In the genomic region with DNA sequence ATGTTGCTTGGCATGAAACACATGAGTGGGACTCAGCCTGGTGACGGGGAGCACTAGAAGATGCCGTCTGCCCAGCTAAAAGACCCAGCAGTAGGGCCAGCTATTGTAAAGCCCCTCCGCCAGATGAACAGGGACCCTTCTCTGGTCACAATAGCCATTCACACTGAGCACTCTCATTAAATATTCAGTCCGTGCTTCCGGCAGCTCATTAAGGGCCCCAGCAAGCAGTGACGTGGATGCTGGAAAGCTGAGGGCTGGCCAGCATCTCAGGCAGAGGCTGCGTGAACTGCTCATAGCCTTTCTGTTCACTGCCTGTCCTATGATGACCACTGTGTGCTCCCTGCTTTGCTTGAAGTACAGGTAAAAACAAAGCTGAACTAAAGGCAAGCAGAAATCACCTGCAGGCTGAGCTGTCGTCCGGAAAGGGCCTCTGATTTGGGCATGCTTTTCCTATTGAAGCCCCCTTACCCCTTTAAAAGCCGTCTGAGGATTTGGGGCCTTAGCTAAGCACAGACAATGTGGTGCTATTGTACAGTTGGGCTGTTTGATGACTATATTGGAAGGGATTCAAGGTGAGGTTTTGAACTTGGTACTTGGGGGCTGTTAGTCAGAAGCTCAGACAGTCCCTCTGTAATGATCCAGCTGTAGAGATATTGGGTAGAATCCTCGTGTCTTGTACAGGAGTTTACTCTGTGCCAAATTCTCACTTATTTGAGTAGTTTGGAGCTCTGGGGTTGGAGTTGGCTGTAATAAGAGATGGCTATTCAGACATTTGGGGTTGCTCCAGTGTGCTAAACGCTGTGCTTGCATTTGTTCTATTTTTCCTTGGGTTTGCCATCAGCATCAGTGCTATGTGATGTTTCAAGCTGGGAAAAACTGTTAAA, we compare ENCODE assay signal across 11 mouse cellular contexts.
DNase-seq lines count a peak whose midpoint lies in the region; ATAC-seq and TF ChIP-seq lines count a peak whose summit lies in the region.
"Had no signal": no experiment of that assay in that cellular context is flagged by ENCODE, and none has a peak within 500 bp of the region (broad histone marks: within the 10 kb centered on the region; RNA-seq: fewer than 3 reads in every experiment).

No protein-coding gene starts in this region.

- H3K4me2 ChIP-seq in embryonic facial prominence, embryonic 11.5 days (ENCODE audit: low read depth, low read length): peak overlapping the region; percentile 7; the same call in 1 of the 2 replicates
- peak overlapping the region; percentile 36 for H3K4me2 ChIP-seq in hindbrain, embryonic 14.5 days (replicated peaks)
- peak overlapping the region; percentile 47 for H3K4me2 ChIP-seq in neural tube, embryonic 12.5 days (replicated peaks)
- H3K4me2 ChIP-seq: liver, embryonic 15.5 days had no signal

- H3K36me3 ChIP-seq in embryonic facial prominence, embryonic 11.5 days (replicated peaks; ENCODE audit: control insufficient read depth, insufficient read depth, low read depth, low read length): no peaks in the 10 kb centered on the region
- no peaks in the 10 kb centered on the region for H3K36me3 ChIP-seq in hindbrain, embryonic 14.5 days (replicated peaks; ENCODE audit: control insufficient read depth, insufficient read depth)
- H3K36me3 ChIP-seq in neural tube, embryonic 12.5 days: no peaks in the 10 kb centered on the region
- H3K36me3 ChIP-seq: liver, embryonic 15.5 days had no signal

- ATAC-seq in embryonic facial prominence, embryonic 11.5 days (replicated peaks; ENCODE audit: insufficient number of reproducible peaks, low FRiP score, low TSS enrichment, low read depth): peak; percentile 91
- peak; percentile 88 for ATAC-seq in hindbrain, embryonic 14.5 days (ENCODE audit: low FRiP score)
- peak; percentile 93 for ATAC-seq in neural tube, embryonic 12.5 days (ENCODE audit: low FRiP score, low read depth)
- ATAC-seq in CD4-positive, CD25-positive, alpha-beta regulatory T cell, adult 4 months: no peak

- H3K9me3 ChIP-seq in embryonic facial prominence, embryonic 11.5 days (replicated peaks; ENCODE audit: control insufficient read depth, low read length): no peaks in the 10 kb centered on the region
- H3K9me3 ChIP-seq in hindbrain, embryonic 14.5 days (ENCODE audit: control insufficient read depth, low read length): no peaks in the 10 kb centered on the region
- H3K9me3 ChIP-seq in neural tube, embryonic 12.5 days: no peaks in the 10 kb centered on the region
- H3K9me3 ChIP-seq: liver, embryonic 15.5 days had no signal

- H3K27me3 ChIP-seq in embryonic facial prominence, embryonic 11.5 days (ENCODE audit: control insufficient read depth, insufficient read depth, low read length): no peaks in the 10 kb centered on the region
- H3K27me3 ChIP-seq in hindbrain, embryonic 14.5 days (ENCODE audit: control insufficient read depth, insufficient read depth, low read length): no peaks in the 10 kb centered on the region
- H3K27me3 ChIP-seq in neural tube, embryonic 12.5 days (replicated peaks): no peaks in the 10 kb centered on the region
- H3K27me3 ChIP-seq: liver, embryonic 15.5 days had no signal

- peak in 1 of 2 experiments; percentile 19 for DNase-seq in layer of hippocampus, adult 2 months (ENCODE audit: low spot score in 2 of 2)
- DNase-seq in layer of hippocampus, postnatal 25 days (ENCODE audit: extremely low spot score in 1 of 2, low spot score in 1 of 2): no peak
- peak; percentile 59 for DNase-seq in embryonic facial prominence, embryonic 11.5 days (ENCODE audit: low spot score)
- DNase-seq in hindbrain, embryonic 14.5 days (ENCODE audit: low spot score): peak; percentile 74
- DNase-seq in thymus, adult 18-20 months: no peak
- DNase-seq in spleen, postnatal 10 days (ENCODE audit: low spot score in 2 of 2): no peak
- DNase-seq: adrenal gland, adult 2 months; thymus, postnatal 4 days had no signal

- no peaks in the 10 kb centered on the region; the same call in 1 of the 2 replicates for H3K4me1 ChIP-seq in embryonic facial prominence, embryonic 11.5 days (ENCODE audit: control insufficient read depth, insufficient read depth, low read length)
- peaks cover 14% of the 10 kb centered on the region for H3K4me1 ChIP-seq in hindbrain, embryonic 14.5 days (replicated peaks; ENCODE audit: control insufficient read depth, insufficient read depth, low read length)
- peaks cover 43% of the 10 kb centered on the region for H3K4me1 ChIP-seq in neural tube, embryonic 12.5 days
- H3K4me1 ChIP-seq: liver, embryonic 15.5 days had no signal

- H3K27ac ChIP-seq in layer of hippocampus, adult 2 months: peak overlapping the region; percentile 46; the same call in 1 of the 2 replicates
- H3K27ac ChIP-seq in embryonic facial prominence, embryonic 11.5 days (replicated peaks; ENCODE audit: low read depth, low read length): no peak overlapping the region
- H3K27ac ChIP-seq in hindbrain, embryonic 14.5 days: peak overlapping the region; percentile 71
- 0 out of 2 replicates have a peak overlapping the region, but pooled peaks have one; percentile 15 for H3K27ac ChIP-seq in neural tube, embryonic 12.5 days
- H3K27ac ChIP-seq: liver, embryonic 15.5 days had no signal

- TF ChIP-seq CTCF in layer of hippocampus, adult 2 months (conservative IDR thresholded peaks at IDR 0.05): no peak

- WGBS in embryonic facial prominence, embryonic 11.5 days: 43% methylated on average over 12 of the region's 12 CpGs
- whole genome bisulfite sequencing in hindbrain, embryonic 14.5 days: 18% methylated on average over 12 of the region's 12 CpGs
- WGBS in neural tube, embryonic 12.5 days: 21% methylated on average over 12 of the region's 12 CpGs

- H3K9ac ChIP-seq in embryonic facial prominence, embryonic 11.5 days (replicated peaks; ENCODE audit: low read length): no peak overlapping the region
- H3K9ac ChIP-seq in hindbrain, embryonic 14.5 days: peak overlapping the region; percentile 32; the same call in 1 of the 2 replicates
- H3K9ac ChIP-seq in neural tube, embryonic 12.5 days: peak overlapping the region; percentile 33; the same call in 1 of the 2 replicates
- H3K9ac ChIP-seq: liver, embryonic 15.5 days had no signal

- peak overlapping the region; percentile 32 for H3K4me3 ChIP-seq in layer of hippocampus, adult 2 months
- H3K4me3 ChIP-seq in embryonic facial prominence, embryonic 11.5 days (ENCODE audit: low read depth, low read length): no peak overlapping the region
- 0 out of 2 replicates have a peak overlapping the region, but pooled peaks have one; percentile 4 for H3K4me3 ChIP-seq in hindbrain, embryonic 14.5 days (replicated peaks; ENCODE audit: low read length)
- 0 out of 2 replicates have a peak overlapping the region, but pooled peaks have one; percentile 7 for H3K4me3 ChIP-seq in neural tube, embryonic 12.5 days
- H3K4me3 ChIP-seq: liver, embryonic 15.5 days had no signal

Comparison
In these comparisons a context has a peak if more than half of its experiments do, and no peak if none do; other contexts are left out.
1. DNase-seq: peak in embryonic facial prominence, embryonic 11.5 days (single experiment) and hindbrain, embryonic 14.5 days (single experiment); none in layer of hippocampus, postnatal 25 days (0 of 2), thymus, adult 18-20 months (0 of 2) and spleen, postnatal 10 days (0 of 2).
2. Peak in every context shown above with its lines, with median percentiles within 50 percentile points of each other: H3K4me2 ChIP-seq.